Mouse (Mus musculus): ENCODE measurements at regions not wholly inside any gene's neighbourhood (a gene's known extent, or its start where the extent isn't known, plus 50 kb on each side); places are given as distances from the start of the nearest gene placed in this dataset.

DNA sequence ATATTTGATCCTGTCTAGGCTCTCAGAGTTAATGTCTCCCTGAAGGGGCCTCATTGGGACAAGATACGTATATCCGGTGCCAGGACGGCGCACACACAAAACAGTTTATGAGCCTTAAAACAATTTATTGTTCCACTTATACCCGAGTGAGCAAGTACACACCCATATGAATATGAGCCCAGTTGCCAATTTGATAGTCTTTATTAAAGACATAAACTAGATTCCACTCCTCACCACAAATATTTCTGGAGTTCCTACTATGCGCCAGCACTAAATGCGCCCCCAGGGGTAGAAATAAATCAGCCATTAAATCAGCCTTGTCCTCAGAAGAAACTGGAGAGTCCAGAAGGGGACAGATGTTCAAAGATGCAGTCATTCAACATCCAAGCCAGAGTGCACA lies 54.3 kb upstream of the Dlg1 start:
- no peak for ATAC-seq
- no peaks in the 10 kb centered on the region for H3K4me1 ChIP-seq (replicated peaks; ENCODE audit: control insufficient read depth, insufficient read depth, low read length)
- no peak overlapping the region for H3K27ac ChIP-seq (ENCODE audit: low read length)
- no peaks in the 10 kb centered on the region for H3K9me3 ChIP-seq (ENCODE audit: control insufficient read depth, low read length)
- 90% methylated on average over 7 of the region's 7 CpGs for WGBS
- H3K27me3 ChIP-seq (replicated peaks; ENCODE audit: control insufficient read depth, insufficient read depth, low read length) = no peaks in the 10 kb centered on the region
- H3K4me3 ChIP-seq (replicated peaks; ENCODE audit: low read length) = no peak overlapping the region
- H3K4me2 ChIP-seq (ENCODE audit: low read length) = no peak overlapping the region
- no peak overlapping the region for H3K9ac ChIP-seq (replicated peaks; ENCODE audit: low read depth, low read length)
- H3K36me3 ChIP-seq (ENCODE audit: control insufficient read depth, insufficient read depth) = no peaks in the 10 kb centered on the region

DNA sequence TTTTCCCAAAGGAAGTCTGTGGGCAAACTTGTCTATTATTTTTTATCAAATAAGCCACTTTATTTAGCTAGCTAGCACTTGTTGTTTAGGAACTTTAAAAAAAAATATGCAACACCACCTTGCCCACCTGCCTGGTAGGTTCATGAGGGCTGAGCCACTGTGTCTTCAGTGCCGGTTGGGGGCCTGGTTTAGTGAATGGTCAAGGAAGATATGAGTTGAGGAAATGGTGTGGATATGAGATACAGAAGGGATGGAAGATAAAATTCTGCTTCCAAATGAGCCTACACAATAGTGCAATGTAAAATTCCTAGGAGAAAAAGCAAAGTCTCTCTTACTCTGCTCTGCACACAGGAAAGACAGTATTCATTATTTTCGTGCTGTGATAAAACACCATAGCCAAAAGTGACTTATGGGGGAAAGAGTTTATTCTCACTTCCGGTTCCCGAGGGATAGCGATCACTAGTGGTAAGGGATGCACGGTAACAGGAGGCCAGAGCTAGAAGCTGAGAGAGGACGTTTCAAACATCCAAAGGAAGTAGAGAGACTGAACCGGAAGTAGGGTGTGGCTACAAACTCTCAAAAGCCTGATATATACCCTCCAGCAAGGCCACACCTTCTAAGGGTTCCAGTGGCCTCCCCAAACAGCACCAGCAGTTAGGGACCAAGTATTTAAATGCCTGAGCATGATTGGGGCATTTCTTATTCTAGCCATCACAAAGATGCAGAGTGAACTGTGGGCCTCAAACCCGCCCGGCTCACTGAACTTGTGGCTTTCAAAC lies 53.7 kb upstream of the Dlg1 start:
- Histone ChIP-seq H3K4me3 (replicated peaks; ENCODE audit: low read length) (no peak overlapping the region), H3K9me3 (ENCODE audit: control insufficient read depth, low read length) (no peaks in the 10 kb centered on the region), H3K4me2 (ENCODE audit: low read length) (no peak overlapping the region), H3K27ac (ENCODE audit: low read length) (no peak overlapping the region), H3K27me3 (replicated peaks; ENCODE audit: control insufficient read depth, insufficient read depth, low read length) (no peaks in the 10 kb centered on the region), H3K36me3 (ENCODE audit: control insufficient read depth, insufficient read depth) (no peaks in the 10 kb centered on the region), H3K9ac (replicated peaks; ENCODE audit: low read depth, low read length) (no peak overlapping the region), H3K4me1 (replicated peaks; ENCODE audit: control insufficient read depth, insufficient read depth, low read length) (no peaks in the 10 kb centered on the region)
- no peak for ATAC-seq
- WGBS = 87% methylated on average over 10 of the region's 10 CpGs

All from forebrain, embryonic 16.5 days (tissue).